Comparison of ENCODE assay signal across 11 mouse cellular contexts in the genomic region with DNA sequence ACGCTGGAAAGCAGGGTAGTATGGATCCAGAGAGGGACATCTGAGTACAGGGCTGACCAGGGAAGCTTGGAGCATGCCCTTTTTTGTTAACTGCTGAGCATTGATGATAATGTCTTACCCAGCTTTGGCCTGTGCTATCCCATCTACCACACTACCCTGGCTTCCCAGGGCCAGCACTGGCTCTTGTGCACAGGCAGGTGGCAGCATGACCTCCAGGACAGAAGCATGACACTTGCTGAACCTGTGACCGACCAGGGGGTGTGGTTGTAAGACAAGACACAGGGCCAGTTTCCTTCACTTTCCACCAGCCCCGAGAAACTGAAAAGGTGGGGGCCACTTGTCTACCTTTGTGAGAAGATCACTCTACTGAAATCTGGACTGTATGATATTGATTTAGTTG. TPM values are rescaled to one million over a fixed set of nuclear protein-coding genes. Genes with fewer than 3 reads are reported as not detected.
DNase-seq lines count a peak whose midpoint lies in the region; ATAC-seq and TF ChIP-seq lines count a peak whose summit lies in the region.
"Had no signal": no experiment of that assay in that cellular context is flagged by ENCODE, and none has a peak within 500 bp of the region (broad histone marks: within the 10 kb centered on the region; RNA-seq: fewer than 3 reads in every experiment).

No protein-coding gene starts in this region.

- H3K9me3 ChIP-seq in stomach, postnatal 0 days (ENCODE audit: control insufficient read depth, low read length) = no peaks in the 10 kb centered on the region

- H3K4me2 ChIP-seq in stomach, postnatal 0 days (replicated peaks; ENCODE audit: low read depth) = no peak overlapping the region

- no peak overlapping the region for H3K4me3 ChIP-seq in heart, adult 2 months
- H3K4me3 ChIP-seq in stomach, postnatal 0 days (ENCODE audit: low read depth, low read length) = no peak overlapping the region

- DNase-seq in heart, adult 2 months = no peak
- no peak for DNase-seq in heart, adult 9 months (ENCODE audit: low spot score in 2 of 2)
- DNase-seq in spleen, postnatal 10 days (ENCODE audit: low spot score in 2 of 2) = peak; percentile 10 to 50
- DNase-seq in spleen, postnatal 14 days (ENCODE audit: low spot score in 2 of 2) = no peak
- DNase-seq in liver = peak; percentile 75
- DNase-seq in stomach, postnatal 0 days (ENCODE audit: low spot score) = peak; percentile 12
- DNase-seq in lung, adult 18-20 months = no peak
- DNase-seq in left cerebral cortex, adult 18-20 months (ENCODE audit: low spot score in 2 of 2) = no peak
- DNase-seq: B cell, adult 2 months; heart, postnatal 4 days had no signal

- no peak for TF ChIP-seq EP300 in heart, adult 2 months (IDR thresholded peaks at IDR 0.05; ENCODE audit: insufficient read depth, low read depth, low read length)
- no peak for TF ChIP-seq EP300 in stomach, postnatal 0 days (optimal IDR thresholded peaks at IDR 0.05)

- no peak for TF ChIP-seq POLR2A in heart, adult 2 months (IDR thresholded peaks at IDR 0.05; ENCODE audit: insufficient read depth, low read depth, low read length)

- WGBS in heart, adult 2 months = 35% methylated on average over 3 of the region's 3 CpGs
- 40% methylated on average over 3 of the region's 3 CpGs for WGBS in stomach, postnatal 0 days

- H3K36me3 ChIP-seq in heart, adult 2 months (ENCODE audit: control insufficient read depth, insufficient read depth, low read length) = no peaks in the 10 kb centered on the region
- H3K36me3 ChIP-seq in stomach, postnatal 0 days (ENCODE audit: control insufficient read depth, insufficient read depth, low read length) = no peaks in the 10 kb centered on the region

- intact Hi-C loops in heart, adult 2 months (cut with DNase I) = no loop called here

- no peaks in the 10 kb centered on the region for H3K27me3 ChIP-seq in heart, adult 2 months (ENCODE audit: control insufficient read depth, insufficient read depth, low read length)
- H3K27me3 ChIP-seq in stomach, postnatal 0 days (ENCODE audit: control insufficient read depth, insufficient read depth, low read length) = no peaks in the 10 kb centered on the region

- H3K4me1 ChIP-seq in heart, adult 2 months (ENCODE audit: control insufficient read depth, insufficient read depth, low read length) = no peaks in the 10 kb centered on the region
- no peaks in the 10 kb centered on the region for H3K4me1 ChIP-seq in stomach, postnatal 0 days (replicated peaks; ENCODE audit: control insufficient read depth, insufficient read depth)

- ATAC-seq in stomach, postnatal 0 days (ENCODE audit: low FRiP score, low TSS enrichment) = no peak

- no peaks in the 10 kb centered on the region for H3K79me2 ChIP-seq in heart, adult 2 months (replicated peaks; ENCODE audit: control insufficient read depth, insufficient read depth, low read length)

- no peak overlapping the region for H3K27ac ChIP-seq in heart, adult 2 months
- no peak overlapping the region for H3K27ac ChIP-seq in stomach, postnatal 0 days (replicated peaks)

- no peak overlapping the region for H3K9ac ChIP-seq in heart, adult 2 months (ENCODE audit: low read depth, low read length)
- H3K9ac ChIP-seq in stomach, postnatal 0 days (ENCODE audit: low read length) = no peak overlapping the region

- peak; percentile 54 for TF ChIP-seq CTCF in heart, adult 2 months (IDR thresholded peaks at IDR 0.05)
- TF ChIP-seq CTCF in stomach, postnatal 0 days (IDR thresholded peaks at IDR 0.05; ENCODE audit: low read depth) = peak; percentile 34

RNA-seq across cellular contexts. Expression of a gene that starts 5.5 kb away (rescaled TPM):
- total RNA-seq in heart, adult 2 months (2021) = under 1 TPM in 1 of 2 experiments, not detected in 1; 0.09 TPM
- polyA plus RNA-seq in heart, adult 2 months (2012; rRNA removed) = 0.20 and 0.72 TPM in 2 replicates
- polyA plus RNA-seq in stomach, postnatal 0 days (2015; fragmentation: Nextera tagmentation; extraction: Ambion mirVana) = 8.2 and 8.4 TPM in 2 replicates
- total RNA-seq in left cerebral cortex, adult 18-20 months (2021) = 10 to 100 TPM; 29.1 to 30.0 TPM
- total RNA-seq: monocyte, adult 5-6 weeks had no signal

Comparison
In these comparisons a context has a peak if more than half of its experiments do, and no peak if none do; other contexts are left out.
1. DNase-seq: peak in spleen, postnatal 10 days (2 of 2), liver (single experiment) and stomach, postnatal 0 days (single experiment); none in heart, adult 2 months (0 of 2), heart, adult 9 months (0 of 2), spleen, postnatal 14 days (0 of 2), lung, adult 18-20 months (0 of 2) and left cerebral cortex, adult 18-20 months (0 of 2).
2. RNA of a gene that starts 5.5 kb away (total RNA-seq): 29.1 to 30.0 TPM in left cerebral cortex, adult 18-20 months; 0.09 TPM in heart, adult 2 months; every median in the first group is over 10 times any median in the second.